ENCODE assay signal across 8 mouse cellular contexts in genomic region chr19:58413290-58413689, GRCm38 (mm10). TPM values are rescaled to one million over a fixed set of nuclear protein-coding genes. Genes with fewer than 3 reads are reported as not detected.
A peak's percentile ranks its signal among the peaks of the same experiment; 100 is the strongest.
DNase-seq lines count a peak whose midpoint lies in the region; ATAC-seq and TF ChIP-seq lines count a peak whose summit lies in the region.

No protein-coding gene starts in this region.

- TF ChIP-seq POLR2A in kidney, adult 2 months (IDR thresholded peaks at IDR 0.05; ENCODE audit: low read depth, low read length) = no peak

- H3K4me1 ChIP-seq in embryonic facial prominence, embryonic 13.5 days = 0 out of 2 replicates have a peak, but pooled peaks cover 2% of the 10 kb centered on the region
- H3K4me1 ChIP-seq in kidney, adult 2 months (ENCODE audit: control insufficient read depth, insufficient read depth, low read length) = no peaks in the 10 kb centered on the region

- TF ChIP-seq CTCF in gastrocnemius, adult 2 months (IDR thresholded peaks at IDR 0.05) = no peak
- no peak for TF ChIP-seq CTCF in kidney, adult 2 months (conservative IDR thresholded peaks at IDR 0.05; ENCODE audit: insufficient read depth, insufficient read length, low read depth, low read length)

- intact Hi-C loops in gastrocnemius, adult 2 months (cut with DNase I) = no loop called here

- H3K27me3 ChIP-seq in embryonic facial prominence, embryonic 13.5 days = no peaks in the 10 kb centered on the region; the same call in 1 of the 2 replicates
- H3K27me3 ChIP-seq in kidney, adult 2 months (replicated peaks; ENCODE audit: control insufficient read depth, insufficient read depth, low read length) = no peaks in the 10 kb centered on the region; the same call in 1 of the 2 replicates

- no peaks in the 10 kb centered on the region for H3K9me3 ChIP-seq in embryonic facial prominence, embryonic 13.5 days

- no peak overlapping the region for H3K27ac ChIP-seq in gastrocnemius, adult 2 months
- no peak overlapping the region for H3K27ac ChIP-seq in embryonic facial prominence, embryonic 13.5 days
- no peak overlapping the region for H3K27ac ChIP-seq in kidney, adult 2 months (ENCODE audit: insufficient read depth, low read depth, low read length)

- peak overlapping the region; percentile 36 for H3K4me2 ChIP-seq in embryonic facial prominence, embryonic 13.5 days

- no peak overlapping the region for H3K9ac ChIP-seq in embryonic facial prominence, embryonic 13.5 days

- ATAC-seq in embryonic facial prominence, embryonic 13.5 days (ENCODE audit: insufficient number of reproducible peaks, insufficient read depth, low FRiP score, low TSS enrichment, low read depth) = no peak

- no peaks in the 10 kb centered on the region for H3K36me3 ChIP-seq in embryonic facial prominence, embryonic 13.5 days
- H3K36me3 ChIP-seq in kidney, adult 2 months (ENCODE audit: control insufficient read depth, insufficient read depth, low read length) = no peaks in the 10 kb centered on the region

- peak; percentile 27 for DNase-seq in gastrocnemius, adult 2 months
- DNase-seq in gastrocnemius, postnatal 25 days = no peak
- DNase-seq in ES-CJ7 (ENCODE audit: low read depth, low spot score) = peak; percentile 10
- peak; percentile 88 for DNase-seq in kidney, adult 2 months
- DNase-seq in lung, postnatal 25 days (ENCODE audit: low spot score) = peak; percentile 71
- DNase-seq in layer of hippocampus, adult 18-20 months (ENCODE audit: low spot score in 2 of 2) = no peak
- no peak for DNase-seq in spleen, postnatal 14 days (ENCODE audit: low spot score in 2 of 2)

- H3K4me3 ChIP-seq in gastrocnemius, adult 2 months = 0 out of 2 replicates have a peak overlapping the region, but pooled peaks have one; percentile 19
- H3K4me3 ChIP-seq in embryonic facial prominence, embryonic 13.5 days = no peak overlapping the region
- H3K4me3 ChIP-seq in kidney, adult 2 months (ENCODE audit: insufficient read depth, low read depth, low read length) = no peak overlapping the region

- 32% methylated on average over 8 of the region's 8 CpGs for WGBS in embryonic facial prominence, embryonic 13.5 days
- WGBS in kidney, adult 2 months = under 1% methylated on average over 8 of the region's 8 CpGs

RNA-seq across cellular contexts. Expression of gene Gfra1, which starts 42.4 kb away (rescaled TPM):
- 1 to 10 TPM; 3.0 to 4.0 TPM for total RNA-seq in gastrocnemius, adult 2 months (2021)
- 1 to 10 TPM; 2.1 to 3.2 TPM for total RNA-seq in gastrocnemius, postnatal 25 days (2021)
- 22.9 and 24.0 TPM in 2 replicates for polyA plus RNA-seq in embryonic facial prominence, embryonic 13.5 days (2015; fragmentation: Nextera tagmentation; extraction: Ambion mirVana)
- polyA plus RNA-seq in kidney, adult 2 months (2012; rRNA removed) = 6.8 and 8.4 TPM in 2 replicates
- 10 to 100 TPM; 59.7 to 68.9 TPM for total RNA-seq in layer of hippocampus, adult 18-20 months (2021)

Comparison
In these comparisons a context has a peak if more than half of its experiments do, and no peak if none do; other contexts are left out.
1. DNase-seq: peak in gastrocnemius, adult 2 months (single experiment), ES-CJ7 (single experiment), kidney, adult 2 months (single experiment) and lung, postnatal 25 days (single experiment); none in gastrocnemius, postnatal 25 days (single experiment), layer of hippocampus, adult 18-20 months (0 of 2) and spleen, postnatal 14 days (0 of 2).
2. RNA of gene Gfra1, which starts 42.4 kb away (total RNA-seq): 59.7 to 68.9 TPM in layer of hippocampus, adult 18-20 months; 3.0 to 4.0 TPM in gastrocnemius, adult 2 months and 2.1 to 3.2 TPM in gastrocnemius, postnatal 25 days; every median in the first group is over 10 times any median in the second.